Mouse (Mus musculus): ENCODE results near the gene Gins2. TPM values are rescaled to one million over a fixed set of nuclear protein-coding genes. Genes with fewer than 3 reads are reported as not detected.

The Gins2 gene
- total and polyA plus RNA-seq, 3 experiments, result 50.0 to 129 (median 61.2) TPM

DNA sequence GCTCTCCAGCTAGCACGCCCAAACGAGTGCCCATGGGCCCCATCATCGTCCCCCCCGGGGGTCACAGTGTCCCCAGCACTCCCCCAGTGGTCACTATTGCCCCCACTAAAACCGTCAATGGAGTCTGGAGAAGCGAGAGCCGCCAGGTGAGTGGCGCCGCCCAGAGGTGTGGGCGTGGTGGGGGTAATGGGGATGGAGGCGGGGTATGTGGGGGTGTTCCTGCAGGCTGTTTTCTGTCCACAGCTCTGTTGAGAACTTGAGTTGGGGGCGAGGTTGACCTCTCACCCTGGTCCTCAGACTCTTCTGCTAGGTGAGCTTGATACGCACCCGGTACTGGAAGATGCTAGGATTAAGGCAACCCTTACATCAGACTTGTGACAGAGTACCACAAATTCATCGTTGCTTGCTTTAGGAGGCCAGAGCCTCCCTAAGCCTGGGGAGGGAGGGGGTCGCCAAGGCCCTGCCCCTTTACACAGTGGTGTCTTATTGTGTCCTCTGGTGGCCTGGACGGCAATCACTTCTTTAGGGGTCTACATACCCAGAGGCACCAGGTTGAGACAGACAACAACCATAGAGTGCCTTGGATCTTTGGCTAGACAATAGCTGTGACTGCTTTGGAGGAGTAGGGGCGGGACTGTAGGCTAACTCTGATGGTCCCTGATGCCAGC lies 26.3 kb downstream of the Gins2 start:
- Histone ChIP-seq H3K79me2 (replicated peaks; ENCODE audit: control insufficient read depth, extremely low read depth, insufficient read depth, poor library complexity, severe bottlenecking) (peaks cover 17% of the 10 kb centered on the region), H3K9me3 (replicated peaks; ENCODE audit: low read length) (no peaks in the 10 kb centered on the region), H3K9ac (ENCODE audit: insufficient read depth, low read depth) (no peak overlapping the region), H3K36me3 (replicated peaks in 1 of 2; ENCODE audit: control insufficient read depth in 1 of 2, insufficient read depth in 1 of 2, low read length in 1 of 2) (peaks cover 62 to 96% of the 10 kb centered on the region in 2 experiments), H3K4me3 (replicated peaks in 1 of 3; ENCODE audit: low read depth in 2 of 3, low read length in 2 of 3, poor library complexity in 1 of 3) (no peak overlapping the region), H3K27ac (ENCODE audit: insufficient read depth, low read depth) (no peak overlapping the region), H3K4me1 (ENCODE audit: control insufficient read depth in 1 of 2, insufficient read depth in 2 of 2) (peaks cover 12 to 75% of the 10 kb centered on the region in 2 experiments), H3K4me2 (ENCODE audit: insufficient read depth, low read depth, poor library complexity, severe bottlenecking) (no peak overlapping the region), H3K27me3 (replicated peaks) (no peaks in the 10 kb centered on the region)
- TF ChIP-seq JUND (conservative IDR thresholded peaks at IDR 0.05; ENCODE audit: low read depth, low read length) (no peak), ZMIZ1 (IDR thresholded peaks at IDR 0.05; ENCODE audit: low read depth, low read length) (no peak), POLR2AphosphoS2 (IDR thresholded peaks at IDR 0.05; ENCODE audit: low read depth, low read length) (no peak), TBP (conservative IDR thresholded peaks at IDR 0.05; ENCODE audit: low read depth, low read length) (no peak), CHD1 (IDR thresholded peaks at IDR 0.05; ENCODE audit: low read depth, low read length) (no peak), BHLHE40 (IDR thresholded peaks at IDR 0.05; ENCODE audit: low read depth, low read length) (no peak)
- dilution Hi-C loops (cut with MboI; ENCODE audit: extremely low pct_ligation_motif_present, extremely low pct_unique_long_range_greater_than_20kb, low sequenced_read_pairs), result no loop called here
- DNase-seq (ENCODE audit: extremely low read depth), result no peak
- in situ Hi-C loops (cut with MboI; ENCODE audit: low pct_ligation_motif_present, low pct_unique_long_range_greater_than_20kb, low sequenced_read_pairs), result no loop called here

- Histone ChIP-seq H3K4me2 (ENCODE audit: insufficient read depth, low read depth, poor library complexity, severe bottlenecking) (no peak overlapping the region), H3K36me3 (replicated peaks in 1 of 2; ENCODE audit: control insufficient read depth in 1 of 2, insufficient read depth in 1 of 2, low read length in 1 of 2) (peaks cover 52 to 89% of the 10 kb centered on the region in 2 experiments), H3K9ac (ENCODE audit: insufficient read depth, low read depth) (no peak overlapping the region), H3K9me3 (replicated peaks; ENCODE audit: low read length) (no peaks in the 10 kb centered on the region), H3K4me3 (replicated peaks in 1 of 3; ENCODE audit: low read depth in 2 of 3, low read length in 2 of 3, poor library complexity in 1 of 3) (no peak overlapping the region), H3K27me3 (replicated peaks) (no peaks in the 10 kb centered on the region), H3K27ac (ENCODE audit: insufficient read depth, low read depth) (no peak overlapping the region), H3K4me1 (ENCODE audit: control insufficient read depth in 1 of 2, insufficient read depth in 2 of 2) (peaks cover 22 to 86% of the 10 kb centered on the region in 2 experiments), H3K79me2 (replicated peaks; ENCODE audit: control insufficient read depth, extremely low read depth, insufficient read depth, poor library complexity, severe bottlenecking) (peaks cover 26% of the 10 kb centered on the region)
- dilution Hi-C loops (cut with MboI; ENCODE audit: extremely low pct_ligation_motif_present, extremely low pct_unique_long_range_greater_than_20kb, low sequenced_read_pairs), result no loop called here
- in situ Hi-C loops (cut with MboI; ENCODE audit: low pct_ligation_motif_present, low pct_unique_long_range_greater_than_20kb, low sequenced_read_pairs), result no loop called here
- no peak for DNase-seq (ENCODE audit: extremely low read depth)
- TF ChIP-seq TCF12 (IDR thresholded peaks at IDR 0.05; ENCODE audit: low read depth, low read length) (no peak), JUND (conservative IDR thresholded peaks at IDR 0.05; ENCODE audit: low read depth, low read length) (no peak), RAD21 (IDR thresholded peaks at IDR 0.05; ENCODE audit: low read depth, low read length) (peak; percentile 31), ETS1 (conservative IDR thresholded peaks at IDR 0.05; ENCODE audit: low read depth, low read length) (no peak), USF2 (conservative IDR thresholded peaks at IDR 0.05; ENCODE audit: low read depth, low read length) (no peak), POLR2A (IDR thresholded peaks at IDR 0.05; ENCODE audit: low read depth, low read length) (no peak), E2F4 (IDR thresholded peaks at IDR 0.05; ENCODE audit: insufficient replicate concordance, low read depth, low read length) (no peak), SMC3 (IDR thresholded peaks at IDR 0.05; ENCODE audit: low read depth, low read length) (peak; percentile 50), MYC (IDR thresholded peaks at IDR 0.05; ENCODE audit: low read depth, low read length) (no peak), TBP (conservative IDR thresholded peaks at IDR 0.05; ENCODE audit: low read depth, low read length) (no peak), MAFK (IDR thresholded peaks at IDR 0.05; ENCODE audit: insufficient replicate concordance, low read length) (no peak), RCOR1 (conservative IDR thresholded peaks at IDR 0.05; ENCODE audit: low read depth, low read length) (no peak), NRF1 (IDR thresholded peaks at IDR 0.05; ENCODE audit: low read depth, low read length) (no peak), MEF2A (IDR thresholded peaks at IDR 0.05; ENCODE audit: borderline replicate concordance, low read depth, low read length) (no peak), ZC3H11A (IDR thresholded peaks at IDR 0.05; ENCODE audit: low read depth, low read length) (no peak), MAX (IDR thresholded peaks at IDR 0.05; ENCODE audit: low read length) (no peak), CTCF (conservative IDR thresholded peaks at IDR 0.05 in 1 of 2, IDR thresholded peaks at IDR 0.05 in 1 of 2; ENCODE audit: low read depth in 2 of 2, low read length in 2 of 2) (peak; percentile 59 to 65; a peak in 3 of 4 replicates), PAX5 (IDR thresholded peaks at IDR 0.05; ENCODE audit: low read length) (no peak), EP300 (IDR thresholded peaks at IDR 0.05; ENCODE audit: low read length) (no peak), ZNF384 (IDR thresholded peaks at IDR 0.05; ENCODE audit: low read depth, low read length) (no peak), ZMIZ1 (IDR thresholded peaks at IDR 0.05; ENCODE audit: low read depth, low read length) (no peak)
Observed at GRCm38 (mm10) chr8:120561539-120562435, 27.3 kb downstream of the Gins2 start.

All from CH12.LX (cell line).